Mouse (Mus musculus) layer of hippocampus, adult 8-10 months (tissue): Measurements from ENCODE around the gene Mrps18a. TPM values are rescaled to one million over a fixed set of nuclear protein-coding genes. Genes with fewer than 3 reads are reported as not detected.

ENCODE experiments used
- DNase-seq, 2 experiments: peaks; one replicate each; pipeline ENCODE4 v3.0.0; 2022; ENCODE audit warnings: low spot score in 2 of 2
- total RNA-seq, 4 experiments: library from RNA; stranded (reverse); gene quantifications; 2 replicates each; pipeline ENCODE4 v1.2.4; 2022

The Mrps18a gene
- 10 to 100 TPM; 87.2 to 94.3 (median 90.5) TPM for total RNA-seq

DNA sequence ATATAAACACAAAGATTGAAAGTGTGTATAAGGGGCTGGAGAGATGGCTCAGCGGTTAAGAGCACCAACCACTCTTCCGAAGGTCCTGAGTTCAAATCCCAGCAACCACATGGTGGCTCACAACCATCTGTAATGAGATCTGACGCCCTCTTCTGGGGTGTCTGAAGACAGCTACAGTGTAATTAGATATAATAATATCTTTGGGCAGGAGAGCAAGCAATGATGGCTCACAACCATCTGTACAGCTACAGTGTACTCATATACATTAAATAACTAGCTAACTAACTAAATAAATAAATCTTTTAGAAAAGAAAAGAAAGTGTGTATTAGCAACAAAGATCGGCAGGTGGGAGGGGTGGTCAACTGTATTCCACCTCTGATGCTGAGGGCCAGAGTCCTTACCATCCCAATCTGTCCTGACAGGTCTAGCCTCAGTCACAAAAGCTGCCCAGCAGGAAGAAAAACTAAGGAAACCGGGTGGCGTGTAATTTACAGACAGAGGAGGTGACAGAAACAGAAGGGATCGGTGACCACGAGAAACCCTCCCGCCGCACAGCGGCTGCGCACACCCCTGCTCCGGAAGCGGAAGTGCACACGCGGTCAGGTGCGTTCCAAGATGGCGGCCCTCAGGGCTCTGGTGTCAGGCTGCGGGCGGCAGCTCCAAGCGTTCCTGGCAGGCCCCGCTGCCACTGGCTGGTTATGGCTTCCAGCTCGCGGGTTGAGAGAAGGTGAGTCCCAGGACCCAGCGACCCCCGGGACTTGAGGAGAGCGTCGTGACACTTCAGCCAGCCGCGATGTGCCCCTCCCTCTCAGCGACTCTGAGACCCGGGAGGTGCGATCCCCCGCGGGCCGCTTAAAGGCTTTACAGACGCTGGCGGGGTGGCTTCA, at the start of gene Mrps18a:
Mrps18a (plus strand) TSS at position 585 of the 888 bp plus-strand sequence.
- peak; percentile 78 to 82 for DNase-seq

DNA sequence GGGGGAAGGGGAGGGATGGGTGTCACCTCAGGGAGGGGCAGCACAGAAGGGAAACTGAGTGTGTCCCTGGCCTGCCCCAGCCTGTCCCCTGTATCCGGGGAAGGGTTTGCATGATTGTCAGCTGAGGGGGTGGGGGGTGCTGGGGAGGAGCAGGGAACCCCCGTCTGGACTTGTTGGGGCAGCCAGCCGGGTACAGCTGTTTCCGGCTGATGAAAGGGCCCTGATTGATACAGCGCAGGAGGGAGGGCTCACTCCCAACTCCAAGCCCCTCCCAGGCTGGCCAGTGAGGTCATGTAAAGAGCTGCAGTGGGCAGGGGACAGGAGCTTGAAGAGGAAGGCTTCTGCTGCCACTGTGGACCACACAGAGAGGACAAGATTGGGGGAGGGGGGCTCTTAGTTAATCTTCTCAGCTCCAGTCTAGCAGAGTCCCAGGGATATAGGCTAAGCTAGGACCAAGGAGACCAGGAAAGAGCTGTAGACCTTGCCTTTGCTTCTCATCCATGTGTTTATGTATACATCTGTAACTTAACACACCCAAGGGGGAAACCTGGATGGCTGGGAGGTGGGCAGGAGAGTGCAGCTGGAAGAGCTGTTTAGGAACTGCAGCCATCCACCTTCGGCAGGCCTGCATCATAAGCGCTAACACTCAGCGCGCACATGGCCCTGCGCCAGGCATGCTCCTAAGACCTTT, 47.4 kb upstream of the Mrps18a start:
- DNase-seq = no peak

DNA sequence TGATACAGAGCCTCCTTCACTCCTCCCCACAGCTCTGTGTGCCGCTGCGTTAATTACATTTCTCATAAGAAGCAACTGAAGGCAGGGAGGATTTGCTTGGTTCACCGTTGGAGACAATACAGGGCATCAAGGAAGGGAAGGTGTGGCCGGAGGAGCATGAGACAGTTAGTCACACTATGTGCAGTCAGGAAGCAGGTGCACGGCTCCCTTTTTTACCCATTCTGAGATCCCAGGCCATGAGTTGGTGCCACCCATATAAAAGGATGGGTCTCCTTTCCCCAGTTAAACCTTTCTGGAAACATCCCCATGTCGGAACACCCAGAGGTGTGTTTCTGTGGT, 46.8 kb upstream of the Mrps18a start:
- no peak for DNase-seq

DNA sequence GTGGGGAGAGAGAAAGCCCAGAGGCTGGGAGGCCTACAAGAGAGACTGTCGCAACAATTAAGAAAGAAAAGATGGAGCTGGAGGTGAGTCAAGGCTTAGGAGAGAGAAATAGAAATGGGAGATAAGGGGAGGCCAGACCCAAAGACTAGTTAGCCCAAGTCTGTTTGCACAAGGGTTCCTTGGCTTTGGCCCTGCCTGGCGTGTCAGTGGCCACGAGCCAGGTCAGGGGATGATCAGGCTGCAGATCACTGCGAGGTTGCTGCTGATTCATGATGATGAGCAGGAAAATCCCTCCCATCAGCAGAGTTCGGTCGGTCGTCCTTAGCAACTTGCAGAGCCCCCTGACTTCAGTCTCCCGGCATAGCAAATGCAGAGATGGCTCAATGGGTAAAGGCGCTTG, 40.7 kb upstream of the Mrps18a start:
- DNase-seq = no peak

DNA sequence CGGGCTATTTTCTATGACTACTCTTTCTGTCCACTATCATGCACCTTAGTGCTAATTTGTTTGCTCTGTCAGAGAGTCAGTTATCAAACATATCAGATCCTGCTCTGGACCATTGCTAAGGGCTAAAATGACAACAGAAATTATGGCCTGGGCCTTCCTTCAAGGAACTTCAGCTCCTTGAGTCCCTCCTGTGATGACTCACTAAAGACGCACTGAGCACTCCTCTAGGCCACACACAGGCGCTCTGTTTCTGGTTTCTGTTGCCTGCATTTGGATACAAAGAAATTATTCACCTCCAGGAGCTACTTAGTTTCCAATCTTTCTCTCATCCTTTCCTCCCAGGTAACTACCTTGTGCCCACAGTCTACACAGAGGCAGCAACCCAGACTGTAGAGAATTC, 39.3 kb upstream of the Mrps18a start:
- DNase-seq = no peak

DNA sequence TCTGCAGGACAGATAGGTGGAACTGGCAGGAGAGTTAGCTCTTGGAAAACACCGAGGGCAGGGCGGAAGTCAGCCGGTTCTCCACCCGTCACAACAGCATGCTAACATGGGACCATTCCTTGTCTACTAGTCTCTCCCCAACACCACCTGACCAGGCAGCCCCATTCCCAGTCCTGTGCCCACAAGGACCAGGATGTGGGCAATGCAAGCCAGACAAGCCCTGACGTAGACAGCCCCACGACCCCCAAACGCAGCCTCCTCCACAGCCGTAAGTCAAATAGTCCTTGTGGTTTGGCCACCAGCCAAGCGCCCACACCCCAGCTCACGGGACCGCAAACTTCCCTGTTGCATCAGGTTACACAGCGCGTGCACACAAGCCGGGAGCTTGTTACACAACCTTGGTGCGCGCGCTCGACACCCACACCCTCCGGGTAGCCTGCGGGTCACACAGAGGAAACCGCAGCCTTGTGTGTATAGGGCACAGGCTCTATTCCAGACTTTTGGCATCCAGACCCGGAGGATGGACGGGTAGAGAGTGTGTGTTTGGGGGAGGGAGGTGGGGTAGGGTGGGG, 37.0 kb upstream of the Mrps18a start:
- peak; percentile 11 to 20 for DNase-seq

DNA sequence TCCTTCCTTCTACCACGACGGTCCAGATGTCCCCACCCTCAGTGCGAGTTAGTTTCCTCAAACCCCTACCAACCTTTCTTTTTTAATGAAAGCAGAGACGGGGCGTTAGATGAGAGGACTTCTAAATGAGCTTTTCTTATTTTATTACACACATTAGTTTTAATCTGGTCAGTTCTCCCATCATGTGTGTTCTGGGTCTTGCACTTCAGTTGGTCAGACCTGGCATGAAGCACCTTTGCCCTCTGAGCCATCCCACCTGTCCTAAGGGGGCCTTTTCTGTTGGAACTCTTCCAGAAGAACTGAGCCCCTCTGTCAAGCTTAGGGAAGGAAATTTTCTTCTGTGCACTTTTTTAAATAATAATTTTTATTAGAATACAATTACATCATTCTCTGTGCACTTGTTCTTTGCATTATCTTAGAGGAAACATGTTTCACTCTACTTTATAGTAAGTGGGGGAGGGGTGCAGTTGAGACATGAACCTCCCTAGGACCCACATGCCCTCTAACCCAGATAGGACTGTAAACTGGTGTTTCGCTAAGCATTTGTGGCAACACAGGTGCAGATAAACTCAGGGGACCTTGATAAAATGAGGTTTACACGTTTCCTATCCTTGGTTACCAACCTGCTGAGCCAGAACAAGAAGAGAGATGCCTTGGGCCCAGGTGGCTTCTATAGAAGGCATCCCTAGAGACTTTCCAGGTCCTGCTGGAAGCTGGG, 36.2 kb upstream of the Mrps18a start:
- no peak for DNase-seq

DNA sequence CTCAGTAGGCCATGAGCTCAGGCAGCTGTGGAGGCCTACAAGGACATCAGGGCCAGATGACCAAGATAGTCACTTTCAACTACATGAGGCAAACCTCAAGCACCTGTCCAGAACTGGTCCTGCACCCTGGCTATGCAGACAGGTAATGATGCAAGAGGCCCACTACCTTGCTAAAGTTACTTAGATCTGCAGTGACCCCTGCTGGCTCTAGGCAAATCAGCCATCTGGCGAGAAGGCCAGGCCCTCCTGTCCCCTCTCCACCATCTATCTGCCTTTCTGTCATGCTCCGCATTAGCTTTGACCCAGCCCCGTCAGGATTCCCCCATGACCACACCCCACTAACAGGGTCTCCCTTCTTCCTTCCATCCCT, 35.7 kb upstream of the Mrps18a start:
- no peak for DNase-seq

DNA sequence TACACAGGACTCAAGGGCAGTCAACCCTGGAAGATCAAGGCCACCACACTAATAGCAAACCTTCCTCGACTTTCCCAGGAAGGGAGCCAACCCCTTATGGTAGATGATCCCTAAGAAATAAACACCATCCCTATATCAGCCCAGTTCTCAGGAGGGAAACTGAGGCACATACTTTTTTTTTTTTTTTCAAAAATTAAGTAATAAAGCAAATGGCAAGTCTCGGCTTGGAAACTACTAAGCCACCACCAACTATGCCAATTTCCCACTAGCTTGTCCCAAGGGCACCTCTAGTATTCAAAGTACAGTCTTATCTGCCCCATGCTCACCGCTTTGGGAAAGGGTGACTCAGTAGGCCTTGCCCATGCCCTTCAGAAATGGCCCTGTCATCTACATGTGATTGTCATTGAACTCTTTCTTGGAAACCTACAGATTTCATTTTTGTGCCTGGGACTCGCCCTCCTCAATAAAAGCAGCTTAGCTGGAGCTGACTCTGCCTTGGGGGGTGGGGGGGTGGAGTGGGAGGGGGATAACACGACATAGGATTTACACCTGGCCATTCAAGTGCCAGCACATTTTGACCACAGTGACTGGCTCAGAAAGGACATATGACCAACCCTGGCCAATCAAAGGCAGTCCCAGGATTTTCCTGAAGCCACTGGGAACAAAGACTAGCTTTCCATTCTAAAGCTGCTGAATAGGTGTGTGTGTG, 35.1 kb upstream of the Mrps18a start:
- no peak for DNase-seq

DNA sequence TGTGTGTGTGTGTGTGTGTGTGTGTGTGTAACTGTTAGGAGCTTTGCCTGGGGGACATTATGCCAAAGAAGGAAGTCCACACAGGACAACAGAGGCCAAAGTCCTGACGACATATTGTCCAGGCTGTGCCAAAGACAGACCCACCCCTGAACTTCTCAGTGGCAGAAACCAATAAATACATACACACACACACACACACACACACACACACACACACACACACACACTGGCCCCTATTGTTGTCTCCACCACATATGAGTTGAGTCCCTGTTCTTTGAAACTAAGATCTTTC, 34.6 kb upstream of the Mrps18a start:
- DNase-seq = no peak

DNA sequence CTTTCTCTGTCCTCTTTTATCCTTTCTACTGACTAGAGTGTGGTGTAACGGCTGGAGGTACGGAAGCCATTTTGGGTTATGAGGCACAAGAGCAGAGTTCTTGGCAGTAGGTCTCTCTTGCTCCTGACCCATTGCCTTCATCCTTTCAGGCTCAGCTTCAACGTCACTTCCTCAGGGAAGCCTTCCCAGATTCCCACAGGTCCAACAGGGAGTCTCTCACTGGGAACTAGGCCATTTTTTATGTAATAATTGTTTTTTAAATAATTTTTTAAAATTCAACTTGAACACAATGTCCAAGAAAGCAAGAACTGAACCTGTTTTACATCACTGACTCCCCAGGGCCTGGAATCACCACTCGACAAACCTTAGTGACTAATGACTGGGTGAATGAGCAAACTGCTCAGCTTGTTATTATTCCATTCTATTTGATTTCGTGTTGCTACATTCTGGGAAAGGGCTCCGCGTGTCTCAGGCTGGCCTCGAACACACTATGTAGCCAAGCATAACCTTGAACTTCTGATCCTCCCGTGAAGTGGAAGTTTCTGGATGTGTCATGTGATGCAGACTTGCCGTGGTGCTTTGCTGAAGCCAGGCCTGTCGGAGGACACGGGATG, 32.8 kb upstream of the Mrps18a start:
- no peak for DNase-seq

DNA sequence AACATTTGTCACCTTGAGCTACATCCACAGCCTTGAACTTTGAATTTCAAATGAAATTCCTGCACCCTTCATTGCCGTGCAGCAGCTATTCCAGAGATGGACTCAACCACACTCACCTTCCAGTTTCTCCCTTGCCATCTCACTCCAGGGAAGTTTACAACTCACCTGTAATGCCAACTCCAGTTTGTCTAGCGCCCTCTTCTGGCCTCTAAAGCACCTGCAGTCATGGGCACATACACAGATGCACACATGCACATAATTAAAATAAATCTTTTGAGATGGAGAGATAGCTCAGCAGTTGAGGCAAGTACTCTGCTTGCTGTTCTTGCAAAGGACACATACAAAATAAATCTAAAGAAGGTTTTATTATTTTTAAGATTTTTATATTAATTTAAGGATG, 31.7 kb upstream of the Mrps18a start:
- DNase-seq = no peak

DNA sequence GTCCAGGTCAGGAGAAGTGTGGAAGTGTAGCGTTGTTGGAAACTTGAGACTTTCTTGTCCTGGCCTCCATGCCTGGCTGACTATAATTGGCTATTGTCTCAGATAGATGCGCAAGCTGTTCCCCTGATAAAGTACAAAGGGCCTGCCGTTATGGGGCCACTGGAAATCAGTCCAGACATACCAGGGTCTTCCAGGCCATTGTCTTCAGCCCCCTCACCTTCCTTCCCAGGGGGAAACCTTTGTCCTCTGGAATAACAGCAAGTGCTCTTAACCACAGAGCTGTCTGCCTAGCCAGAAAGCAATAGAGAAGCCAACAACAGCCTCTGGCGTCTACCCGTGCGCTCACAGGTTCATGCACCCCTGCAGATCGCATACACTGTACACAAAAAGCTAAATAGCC, 30.4 kb upstream of the Mrps18a start:
- DNase-seq = no peak

DNA sequence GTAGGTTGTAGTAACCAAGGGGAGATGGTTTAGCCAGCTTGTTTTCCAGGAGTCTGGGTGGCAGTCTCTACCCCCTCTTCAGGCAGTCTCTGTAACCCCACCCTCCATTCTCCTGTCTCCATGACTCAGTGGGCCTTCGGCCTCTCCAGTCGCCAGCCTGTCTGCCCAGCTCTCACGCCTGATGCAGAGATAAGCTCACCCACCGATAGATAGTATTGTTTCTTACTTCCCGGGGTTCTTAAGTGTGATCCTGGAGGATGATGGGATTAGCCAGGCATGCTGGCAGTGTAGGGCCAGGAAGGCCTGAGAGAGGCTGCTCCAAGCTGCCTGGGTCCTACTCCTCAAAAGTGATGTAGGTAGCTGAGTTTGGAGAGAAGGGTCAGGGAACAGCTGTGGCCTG, 29.7 kb upstream of the Mrps18a start:
- DNase-seq = no peak

DNA sequence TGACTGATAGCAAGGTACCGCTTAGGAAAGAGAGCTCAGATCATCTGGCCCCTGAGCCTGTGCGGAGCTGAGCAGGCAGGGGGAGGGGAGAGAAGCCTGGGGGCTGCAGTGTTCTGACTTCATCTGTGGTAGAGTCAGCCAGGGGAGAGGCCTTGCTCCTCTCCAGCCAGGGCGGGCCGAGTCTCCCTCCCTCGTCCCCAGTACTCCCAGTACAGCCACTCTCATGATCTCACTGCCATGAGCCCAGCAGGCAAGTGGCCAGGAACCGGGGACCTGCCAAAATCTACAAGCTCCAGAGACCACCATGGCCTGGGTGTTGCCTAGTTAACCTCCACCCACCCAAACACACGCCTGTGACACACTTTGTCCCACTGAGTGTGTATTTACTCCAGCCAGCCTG, 29.1 kb upstream of the Mrps18a start:
- DNase-seq = no peak

DNA sequence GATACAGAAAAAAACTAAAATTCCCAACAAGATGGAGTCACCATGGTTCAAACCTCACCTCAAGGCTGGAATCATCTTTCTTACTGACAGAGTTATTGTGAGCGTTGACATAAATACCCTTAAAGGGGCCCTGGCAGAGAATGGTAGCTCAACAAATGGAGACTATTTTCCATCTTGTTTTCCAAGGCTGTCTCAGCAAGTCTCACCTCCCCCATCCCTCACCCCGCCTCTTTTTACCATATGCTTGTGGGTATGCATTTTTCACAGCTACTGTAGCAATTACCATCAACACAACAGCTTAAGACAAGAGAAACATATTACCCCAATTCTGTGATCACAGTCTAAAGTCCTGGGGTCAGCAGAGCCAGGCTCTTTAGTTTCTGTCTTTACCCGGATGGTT, 27.4 kb upstream of the Mrps18a start:
- DNase-seq = no peak

DNA sequence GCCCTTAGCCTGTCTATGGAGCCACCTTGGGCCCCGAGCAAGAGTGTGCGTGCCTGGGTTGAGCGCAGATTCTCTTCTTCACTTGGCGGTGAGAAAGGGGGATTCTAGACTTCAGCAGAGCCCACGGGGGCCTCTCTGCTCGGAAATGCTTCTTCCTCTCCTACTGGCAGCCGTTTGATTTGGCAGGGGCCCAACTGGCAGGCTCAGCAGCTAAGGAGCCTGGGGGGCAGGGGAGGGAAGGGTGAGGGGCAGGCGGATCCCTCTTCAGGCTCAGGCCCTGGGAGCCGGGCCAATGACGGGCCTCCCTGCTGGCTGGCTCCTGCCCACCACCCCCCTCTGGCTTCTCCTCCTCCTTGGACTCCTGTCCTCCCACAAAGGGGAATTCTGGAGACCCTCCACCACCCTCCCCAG, 26.7 kb upstream of the Mrps18a start:
- DNase-seq = peak; percentile 55 to 68

DNA sequence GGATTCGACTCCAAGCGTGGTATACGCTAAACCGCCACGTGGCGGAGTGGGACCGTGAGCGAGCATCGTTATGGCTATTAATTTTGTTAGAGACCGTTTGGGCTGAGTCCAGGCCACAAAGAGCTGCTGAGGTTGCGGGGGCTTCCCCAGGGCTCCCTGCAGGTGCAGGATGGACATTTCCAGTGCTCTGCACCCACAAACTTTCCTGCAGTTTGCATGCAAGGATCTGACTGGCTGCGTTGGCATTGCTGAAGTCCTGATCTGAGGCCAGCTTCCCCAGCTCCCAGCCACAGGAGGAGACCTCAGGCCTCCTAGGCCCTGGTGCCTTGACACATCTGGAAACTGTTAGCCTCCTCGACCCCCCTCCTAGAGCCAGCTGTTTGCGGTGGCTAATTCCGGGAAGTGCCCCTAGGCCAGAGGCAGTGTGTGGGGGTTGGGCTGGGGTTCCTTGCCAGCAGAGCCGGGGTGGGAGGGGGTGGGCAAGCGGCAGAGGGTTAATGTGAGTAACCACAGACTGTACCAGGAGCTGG, 24.4 kb upstream of the Mrps18a start:
- no peak for DNase-seq

DNA sequence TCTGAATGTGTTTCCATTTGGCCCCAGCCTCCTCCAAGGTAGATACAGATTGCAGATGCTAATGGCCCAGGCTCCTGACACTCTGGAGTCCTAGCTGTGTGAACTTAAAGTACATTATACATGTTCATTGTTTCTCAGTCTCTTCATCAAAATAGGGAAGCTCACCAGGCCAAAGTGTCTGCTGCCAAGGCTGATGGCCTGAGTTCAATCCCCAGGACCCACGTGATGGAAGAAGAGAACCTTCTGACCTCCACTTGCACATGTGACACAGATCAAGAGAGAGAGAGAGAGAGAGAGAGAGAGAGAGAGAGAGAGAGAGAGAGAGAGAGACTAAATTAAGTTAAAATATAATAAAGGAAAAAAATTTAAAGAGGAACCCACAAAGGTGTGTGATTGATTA, 19.4 kb upstream of the Mrps18a start:
- DNase-seq = no peak

DNA sequence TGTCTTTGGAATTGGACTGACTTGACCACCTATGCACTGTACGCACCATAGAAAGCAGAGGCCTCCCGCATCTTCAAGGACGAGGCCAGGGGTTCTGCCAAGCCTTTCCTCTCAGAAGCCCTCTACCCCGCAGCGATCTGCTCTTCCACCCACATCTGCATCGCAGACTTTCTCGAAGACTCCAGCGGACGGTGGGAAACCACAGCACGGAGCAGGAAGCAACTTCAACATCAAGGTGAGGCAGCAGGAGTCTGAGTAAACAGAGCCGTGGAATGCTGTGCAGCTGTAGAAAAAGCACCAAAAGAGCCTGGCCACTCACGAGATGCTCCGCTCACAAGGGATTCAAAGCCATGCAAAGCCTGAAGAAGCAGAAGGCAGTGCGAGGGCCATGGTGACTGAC, 18.9 kb upstream of the Mrps18a start:
- no peak for DNase-seq

DNA sequence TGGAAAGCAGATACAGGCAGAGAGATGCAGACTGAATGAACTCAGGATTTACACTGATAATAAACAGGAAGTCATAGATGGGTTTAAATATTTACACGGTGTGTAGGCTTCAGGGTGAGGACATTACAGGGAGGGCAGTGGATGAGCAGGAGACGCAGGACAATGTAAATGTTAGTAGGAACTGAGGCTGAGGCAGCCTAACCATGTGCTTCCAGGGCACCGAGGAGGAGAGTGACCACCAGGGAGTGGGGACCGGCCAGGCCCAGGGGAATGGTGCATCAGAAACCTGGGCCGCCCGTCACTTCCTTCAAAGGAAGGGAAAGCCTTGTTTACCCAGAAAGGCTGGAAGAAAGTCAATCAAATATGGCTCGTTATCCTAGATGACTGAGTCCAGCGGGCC, 12.3 kb upstream of the Mrps18a start:
- no peak for DNase-seq
